Mouse (Mus musculus): ENCODE results near the gene Slc6a17.
A peak's percentile ranks its signal among the peaks of the same experiment; 100 is the strongest.

Gene Slc6a17

DNA sequence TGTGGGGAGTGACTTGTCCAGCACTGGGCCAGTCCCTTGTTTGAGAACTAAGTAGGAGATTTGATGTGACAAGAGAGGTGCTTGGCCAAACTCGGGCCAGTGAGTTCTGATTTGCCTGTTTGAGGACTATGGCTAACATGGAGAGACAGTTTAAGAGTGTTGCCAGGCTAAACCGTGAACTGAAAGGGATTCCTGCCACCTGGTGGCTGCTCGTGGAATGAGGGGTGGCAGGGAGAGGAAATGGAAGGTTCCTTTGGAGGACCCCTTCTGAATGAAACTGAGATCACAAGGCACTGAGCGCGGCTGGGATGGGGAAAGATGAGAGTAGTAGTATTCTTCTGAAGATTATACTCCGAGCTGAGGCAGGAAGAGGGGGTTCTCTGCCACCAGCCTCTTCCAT lies 51.2 kb downstream of the Slc6a17 start:
- DNase-seq (ENCODE audit: low read depth in 2 of 2, low spot score in 2 of 2): peak; percentile 32 to 56

DNA sequence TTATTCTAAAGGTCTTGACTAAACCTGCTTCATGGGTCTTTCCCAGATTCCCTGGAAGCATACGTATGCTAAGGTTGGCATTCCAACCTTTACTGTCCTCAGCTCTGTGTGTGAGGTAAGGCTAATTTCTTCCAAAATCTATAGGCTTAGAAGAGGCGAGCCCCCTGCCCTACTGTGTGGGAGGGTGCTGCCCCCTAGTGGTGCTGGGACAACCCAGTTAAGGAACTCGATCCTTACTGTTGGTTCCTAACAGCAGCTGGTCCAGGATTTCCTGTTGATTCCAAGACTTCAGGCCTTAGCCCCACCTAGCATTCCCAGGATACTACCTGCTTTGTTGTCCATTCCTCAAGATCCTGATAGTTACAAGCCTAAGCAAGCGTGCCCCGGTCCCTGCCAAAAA lies 55.7 kb downstream of the Slc6a17 start:
- peak; percentile 27 to 49 for DNase-seq (ENCODE audit: low read depth in 2 of 2, low spot score in 2 of 2)

DNA sequence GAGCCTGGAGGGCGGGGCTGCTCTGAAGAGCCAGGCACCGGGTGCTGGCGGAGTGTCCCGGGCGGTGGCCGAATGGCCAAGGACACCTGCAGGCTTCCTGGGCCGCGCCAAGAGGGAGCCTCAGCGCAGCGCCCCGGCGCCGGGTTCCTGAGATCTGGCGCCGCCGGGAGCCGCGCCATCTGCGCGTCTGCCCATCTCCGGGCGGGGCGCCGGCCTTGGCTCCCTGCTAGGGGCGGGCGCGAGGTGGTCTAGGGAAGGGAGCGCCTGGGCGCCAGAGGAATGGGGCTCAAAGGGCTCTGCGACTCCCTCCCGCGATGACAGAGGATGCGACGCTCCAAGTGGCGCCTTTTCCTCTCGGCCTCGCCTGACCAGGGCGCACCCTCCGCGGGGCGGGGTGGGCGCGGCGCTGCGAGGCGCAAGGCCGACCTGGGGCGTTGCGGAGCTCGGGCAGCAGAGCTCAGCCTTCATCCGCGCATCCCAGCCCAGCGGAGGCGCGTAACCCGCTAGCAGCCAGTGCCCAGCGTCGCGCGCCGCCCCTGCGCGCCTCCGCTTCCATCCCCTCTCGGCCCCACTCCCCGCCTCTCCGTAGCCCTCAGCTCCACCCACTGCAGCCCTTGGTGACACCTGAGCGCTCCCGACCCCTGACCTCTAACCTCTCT lies 57.9 kb downstream of the Slc6a17 start:
- no peak for DNase-seq (ENCODE audit: low read depth in 2 of 2, low spot score in 2 of 2)

DNA sequence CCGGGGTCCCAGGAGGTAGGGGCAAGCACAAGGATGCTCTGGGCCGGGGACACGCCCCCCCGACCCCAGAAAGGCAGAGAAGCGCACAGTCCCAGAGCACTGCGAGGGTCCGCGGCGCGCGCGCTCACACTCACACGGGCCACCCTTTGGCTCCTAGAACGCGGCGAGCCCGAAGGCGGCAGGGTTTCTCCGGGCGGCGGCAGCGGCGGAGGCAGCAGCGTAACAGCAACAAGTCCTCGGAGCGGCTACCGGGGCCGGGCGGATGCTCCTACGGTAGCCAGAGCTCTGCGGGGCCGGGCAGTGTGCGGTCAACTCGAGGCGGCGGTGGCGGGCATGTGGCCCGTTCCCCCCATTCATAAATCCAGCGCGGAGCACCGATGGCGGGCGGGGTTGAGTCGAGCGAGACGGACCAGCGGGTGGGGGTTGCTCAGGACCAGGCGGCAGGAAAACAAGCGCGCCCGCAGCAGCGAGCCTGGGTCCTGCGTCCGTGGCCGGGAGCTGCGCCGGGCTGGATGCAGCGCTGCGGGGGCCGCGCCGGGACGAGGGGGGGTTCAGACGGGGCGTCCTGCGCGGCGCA lies 58.5 kb downstream of the Slc6a17 start, which contains the start of gene Kcnc4:
Kcnc4 (minus strand) TSS at position 357 of the 577 bp plus-strand sequence.
- no peak for DNase-seq (ENCODE audit: low read depth in 2 of 2, low spot score in 2 of 2)

DNA sequence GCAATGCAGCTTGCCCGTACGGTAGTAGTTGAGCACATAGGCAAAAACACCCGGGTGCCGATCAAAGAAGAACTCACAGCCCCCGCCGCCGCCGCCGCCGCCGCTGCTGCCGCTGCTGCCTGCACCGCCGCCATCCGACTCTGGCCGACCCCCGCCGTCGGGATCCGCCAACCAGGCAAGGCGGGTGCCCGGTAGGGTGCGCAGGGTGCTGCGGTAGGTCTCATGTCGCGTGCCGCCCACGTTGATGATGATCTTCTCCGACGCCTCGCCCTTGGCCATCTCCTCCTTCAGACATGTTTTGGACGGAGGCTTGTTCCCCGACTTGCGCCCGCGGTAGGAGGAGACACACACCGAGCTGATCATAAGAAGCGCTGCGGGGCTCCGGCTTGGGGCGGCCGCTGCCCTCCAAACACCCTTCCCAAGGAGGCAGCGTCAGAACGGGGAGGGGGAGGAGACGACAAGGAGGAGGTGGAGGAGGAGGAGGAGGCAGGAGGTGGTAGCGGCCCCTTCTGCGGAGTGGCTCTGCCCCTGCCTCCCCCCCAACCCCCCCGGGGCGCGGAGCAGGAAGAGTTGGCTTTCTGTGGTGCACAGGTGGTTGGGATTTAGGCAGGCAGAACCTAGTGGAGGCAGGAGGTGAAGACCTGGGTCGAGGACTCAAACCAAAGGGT lies 59.2 kb downstream of the Slc6a17 start:
- no peak for DNase-seq (ENCODE audit: low read depth in 2 of 2, low spot score in 2 of 2)

DNA sequence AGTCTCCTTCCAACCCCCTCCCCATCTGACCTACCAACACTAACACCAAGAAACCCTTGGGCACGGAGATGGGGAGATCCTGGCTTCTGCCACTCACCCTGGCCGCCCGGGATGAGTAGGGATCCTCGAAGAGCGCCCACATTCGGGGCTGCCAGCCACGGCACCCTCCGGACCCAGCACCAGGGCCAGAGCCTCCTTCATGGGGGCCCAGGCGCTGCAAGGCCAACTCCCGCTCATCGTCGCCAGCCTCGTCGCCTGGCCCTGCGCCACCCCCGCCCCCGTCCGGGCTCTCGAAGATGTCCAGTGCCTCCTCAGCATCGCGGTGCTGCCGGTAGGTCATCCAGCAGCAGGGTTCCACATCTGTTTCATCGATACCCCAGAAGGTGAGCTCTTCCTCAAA lies 59.7 kb downstream of the Slc6a17 start:
- no peak for DNase-seq (ENCODE audit: low read depth in 2 of 2, low spot score in 2 of 2)

- no peak for DNase-seq (ENCODE audit: low read depth in 2 of 2, low spot score in 2 of 2)
Measured at GRCm38 (mm10) chr3:107454280-107454679, 63.5 kb downstream of the Slc6a17 start.

- DNase-seq (ENCODE audit: low read depth in 2 of 2, low spot score in 2 of 2): no peak
Measured at GRCm38 (mm10) chr3:107446822-107447221, 71.0 kb downstream of the Slc6a17 start.

- DNase-seq (ENCODE audit: low read depth in 2 of 2, low spot score in 2 of 2): no peak
Measured at GRCm38 (mm10) chr3:107443866-107444265, 74.0 kb downstream of the Slc6a17 start.

DNA sequence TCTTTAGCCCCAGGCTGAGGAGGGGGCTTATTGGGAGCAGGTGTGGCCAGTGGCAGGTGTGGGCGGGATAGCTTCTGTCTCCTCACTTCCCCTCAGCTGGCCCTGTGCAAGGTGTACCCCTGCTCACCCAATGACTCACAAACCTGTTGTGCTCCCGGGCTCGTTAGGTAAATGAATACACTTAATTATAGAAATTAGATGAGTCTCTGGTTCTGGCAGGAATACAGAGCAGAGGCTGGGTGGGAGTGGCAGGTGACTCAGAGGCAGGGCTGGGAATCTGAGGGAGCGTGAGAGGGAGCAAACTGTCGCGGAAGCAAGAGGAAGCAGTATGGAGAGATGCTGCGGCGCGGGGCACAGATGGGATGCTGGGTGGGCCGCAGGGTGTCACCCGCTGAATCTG lies 75.6 kb downstream of the Slc6a17 start:
- DNase-seq (ENCODE audit: low read depth in 2 of 2, low spot score in 2 of 2): no peak

DNA sequence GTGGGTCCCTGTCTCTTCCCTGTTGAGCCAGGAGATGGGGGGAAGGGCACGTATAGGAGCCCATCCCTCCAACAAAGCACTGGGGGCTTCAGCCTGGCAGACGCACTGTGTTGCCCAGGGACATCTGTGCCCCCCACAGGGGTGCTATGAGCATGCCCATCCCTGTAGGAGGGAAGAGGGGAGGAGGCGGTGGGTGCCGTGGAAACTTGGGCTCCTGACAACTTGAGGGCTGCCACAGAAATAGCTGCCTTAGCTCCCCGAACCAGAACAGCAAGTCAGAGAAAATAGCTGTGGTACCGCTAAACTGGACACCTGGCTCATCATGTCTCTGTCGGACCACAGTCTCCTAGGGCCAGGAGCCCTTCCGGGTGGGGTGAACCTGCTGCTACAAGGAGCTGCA lies 76.5 kb downstream of the Slc6a17 start:
- no peak for DNase-seq (ENCODE audit: low read depth in 2 of 2, low spot score in 2 of 2)

DNA sequence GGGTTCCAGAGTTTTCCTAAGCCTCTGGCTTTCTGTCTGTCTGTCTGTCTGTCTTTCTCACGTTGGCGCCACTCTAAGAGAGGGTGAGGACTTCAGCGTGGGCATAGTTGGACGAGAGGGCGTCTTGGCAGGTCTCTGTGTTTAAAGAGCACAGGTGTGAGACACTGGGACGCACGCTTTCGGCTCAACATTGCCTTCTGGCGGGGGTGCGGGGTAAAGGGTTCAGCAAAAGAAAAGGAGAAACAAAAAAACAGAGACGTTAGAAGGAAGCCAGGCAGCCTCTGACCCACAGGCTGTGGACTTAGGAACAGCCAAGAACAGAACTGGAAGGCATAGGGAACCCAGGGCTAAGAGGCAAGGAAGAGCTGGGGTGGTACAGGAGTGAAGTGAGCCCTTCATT lies 78.5 kb downstream of the Slc6a17 start:
- no peak for DNase-seq (ENCODE audit: low read depth in 2 of 2, low spot score in 2 of 2)

GRCm38 (mm10) chr3:107437666-107438065 lies 80.2 kb downstream of the Slc6a17 start:
- DNase-seq (ENCODE audit: low read depth in 2 of 2, low spot score in 2 of 2): no peak

GRCm38 (mm10) chr3:107436434-107436833 lies 81.4 kb downstream of the Slc6a17 start:
- no peak for DNase-seq (ENCODE audit: low read depth in 2 of 2, low spot score in 2 of 2)

- DNase-seq (ENCODE audit: low read depth in 2 of 2, low spot score in 2 of 2): no peak
Measured at GRCm38 (mm10) chr3:107433614-107434013, 84.2 kb downstream of the Slc6a17 start.

DNA sequence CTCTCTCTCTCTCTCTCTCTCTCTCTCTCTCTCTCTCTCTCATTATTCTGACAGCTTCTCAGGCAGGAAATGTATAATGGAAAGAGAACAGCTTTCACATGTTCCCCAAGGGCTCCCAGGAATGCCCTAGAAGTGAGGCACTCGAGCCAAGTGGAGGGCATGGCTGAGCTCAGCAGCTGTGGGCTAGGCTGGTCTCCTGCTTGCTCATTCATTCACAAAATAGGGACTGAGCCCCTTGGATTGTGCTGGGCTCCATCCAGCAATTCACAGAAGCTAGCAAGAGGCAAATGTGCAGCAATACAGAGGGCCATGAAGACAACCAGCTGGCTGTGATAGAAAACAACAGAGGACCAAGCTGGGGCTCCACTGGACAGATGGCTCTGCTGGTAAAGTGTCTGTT lies 86.5 kb downstream of the Slc6a17 start:
- DNase-seq (ENCODE audit: low read depth in 2 of 2, low spot score in 2 of 2): no peak

- no peak for DNase-seq (ENCODE audit: low read depth in 2 of 2, low spot score in 2 of 2)
Measured at GRCm38 (mm10) chr3:107424258-107425041, 93.4 kb downstream of the Slc6a17 start.

DNA sequence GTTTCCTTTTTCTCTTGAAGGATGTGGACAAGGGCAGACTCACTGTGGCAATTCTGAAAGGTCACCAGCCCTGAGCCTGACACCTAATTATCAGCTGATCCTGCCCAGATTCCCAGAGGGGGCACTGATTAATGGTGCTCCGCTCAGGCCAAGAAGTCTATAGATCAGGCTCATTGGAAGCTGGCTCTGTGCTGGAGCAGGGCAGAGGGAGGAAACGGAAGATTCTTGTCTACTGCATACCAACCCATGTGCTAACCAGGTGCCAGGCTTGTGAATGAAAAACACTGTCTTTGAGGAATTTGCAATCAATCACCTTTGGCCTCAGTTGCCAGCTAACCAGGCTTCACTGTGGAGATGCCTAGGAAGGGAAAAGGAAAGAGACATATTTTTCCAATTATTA lies 97.7 kb downstream of the Slc6a17 start:
- DNase-seq (ENCODE audit: low read depth in 2 of 2, low spot score in 2 of 2): no peak
